Mouse (Mus musculus) spleen, adult 10 weeks (tissue): ENCODE measurements around the gene Jak3. TPM values are rescaled to one million over a fixed set of nuclear protein-coding genes. Genes with fewer than 3 reads are reported as not detected.

Source experiments
- polyA plus RNA-seq: library from polyadenylated mRNA; stranded (reverse); fragments of 350-450 nt; fragmentation: Illumina TruSeq; extraction: RNeasy Lipid Tissue Mini Kit (QIAGEN cat#74804); gene quantifications from one replicate; pipeline ENCODE4 v1.2.3, GENCODE M21; 2015; ENCODE audit warnings: low replicate concordance; ENCODE audit not compliant: insufficient read depth

Gene Jak3
- 13.5 TPM for polyA plus RNA-seq

DNA sequence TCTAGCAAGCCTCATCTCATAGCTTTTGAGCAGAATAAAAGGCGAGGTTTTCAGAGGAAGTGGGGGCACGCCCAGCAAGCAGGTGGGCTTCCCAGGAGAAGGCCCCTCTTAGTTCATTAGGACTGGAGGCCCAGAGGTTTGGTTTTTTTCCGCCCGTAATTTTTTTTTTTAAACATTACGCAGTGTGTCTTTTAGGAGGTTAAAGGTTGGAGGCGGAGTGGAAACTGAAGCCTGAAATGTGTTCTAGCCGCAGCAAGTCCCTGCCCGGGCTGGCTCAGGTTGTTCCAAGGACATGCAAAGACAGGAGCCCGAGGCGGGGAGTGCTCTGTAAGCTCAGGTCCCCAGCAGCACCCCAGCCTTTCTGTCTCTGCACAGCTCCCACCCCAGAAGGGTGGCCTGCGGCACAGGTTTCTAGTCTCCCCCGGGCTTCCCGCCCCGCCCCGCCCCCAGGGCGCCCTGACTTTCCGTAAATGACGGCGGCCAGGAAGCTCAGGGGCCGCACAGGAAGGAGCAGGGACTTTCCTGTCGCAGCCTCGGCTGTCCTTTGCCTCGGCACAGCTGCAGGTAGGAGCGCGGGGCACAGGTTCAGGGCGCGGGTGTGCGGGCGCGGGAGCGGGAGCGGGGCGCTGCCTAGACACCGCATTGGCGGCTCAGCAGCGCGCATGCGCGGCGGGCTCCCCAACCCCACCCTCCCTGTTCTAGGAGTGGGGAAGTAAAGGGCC is at the start of gene Jak3:
Jak3 (plus strand) TSS at position 277 of the 722 bp plus-strand sequence.

DNA sequence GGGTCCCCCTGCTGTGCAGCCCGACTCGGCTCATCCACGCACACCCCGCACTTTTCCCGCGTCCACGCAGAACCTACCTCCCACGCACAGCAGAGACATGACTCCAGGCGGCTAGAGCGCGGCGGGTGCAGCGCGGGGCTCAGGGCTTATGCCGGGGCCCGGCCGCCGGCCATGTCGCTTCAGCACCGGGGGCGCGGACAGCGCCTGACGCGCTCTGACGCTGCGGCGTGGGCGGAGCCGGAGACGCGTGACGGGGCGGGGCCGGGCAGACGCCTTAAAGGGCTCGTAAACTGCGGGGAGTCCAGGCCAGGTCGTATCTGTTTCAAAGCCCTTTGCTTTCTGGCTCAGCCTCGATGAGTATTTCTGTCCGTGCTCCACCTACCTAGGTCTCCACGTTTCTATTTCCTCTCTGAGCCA is 4.5 kb upstream of the Jak3 start, which contains the start of gene Unc13a:
Unc13a (minus strand) TSS at position 209 of the 417 bp plus-strand sequence.

DNA sequence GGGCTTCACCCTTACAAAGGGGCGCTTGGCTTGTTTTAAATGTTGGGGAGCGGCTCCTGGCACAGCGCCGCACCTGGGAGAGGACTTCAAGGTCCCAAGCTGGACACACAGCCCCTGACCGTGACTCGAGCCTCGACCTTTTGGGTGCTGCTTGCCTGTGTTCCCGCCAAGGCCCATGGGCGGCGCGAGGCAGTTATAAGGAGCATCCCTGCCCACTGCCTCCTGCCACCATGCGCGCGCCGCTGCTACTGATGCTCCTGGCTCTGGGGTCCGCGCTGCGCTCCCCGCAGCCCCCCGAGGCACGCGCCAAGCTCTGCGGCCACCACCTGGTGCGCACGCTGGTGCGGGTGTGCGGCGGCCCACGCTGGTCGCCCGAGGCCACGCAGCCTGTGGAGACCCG is 12.9 kb downstream of the Jak3 start, which contains the start of gene Insl3:
Insl3 (plus strand) TSS at position 187 of the 400 bp plus-strand sequence.

DNA sequence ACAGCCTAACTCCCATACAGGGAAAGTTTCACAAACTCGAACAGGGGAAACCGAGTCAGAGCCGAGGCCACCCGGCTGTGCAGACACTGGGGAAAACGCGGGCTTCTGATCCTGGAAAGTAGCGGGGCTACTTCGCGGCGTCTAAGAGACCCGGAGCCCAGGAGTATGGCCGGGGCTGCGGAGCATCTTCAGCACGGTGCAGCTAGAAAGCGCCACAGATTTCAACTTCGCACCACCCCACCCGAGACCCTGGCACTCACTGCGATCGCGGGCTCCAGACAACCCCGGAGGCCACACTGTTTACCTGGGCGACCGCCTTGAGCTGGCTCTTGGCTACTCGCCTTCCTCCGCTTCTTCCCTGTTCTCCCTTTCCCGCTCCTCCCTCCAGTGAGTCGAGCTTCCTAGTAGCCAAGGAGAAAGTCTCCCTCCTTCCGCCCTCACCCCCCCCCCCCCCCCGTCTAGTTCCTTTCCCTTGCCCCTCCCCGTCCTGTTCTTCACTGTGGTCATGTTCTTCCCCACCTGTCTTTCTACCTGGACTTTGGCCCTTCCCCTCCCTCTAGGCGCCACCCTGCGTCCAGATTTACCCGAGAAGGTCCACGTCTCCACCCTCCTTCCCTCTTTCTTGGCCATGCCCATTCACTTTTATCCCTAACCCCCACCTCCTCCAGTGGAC is 25.5 kb downstream of the Jak3 start, which contains the start of gene B3gnt3:
B3gnt3 (minus strand) TSS at position 376 of the 673 bp plus-strand sequence.

DNA sequence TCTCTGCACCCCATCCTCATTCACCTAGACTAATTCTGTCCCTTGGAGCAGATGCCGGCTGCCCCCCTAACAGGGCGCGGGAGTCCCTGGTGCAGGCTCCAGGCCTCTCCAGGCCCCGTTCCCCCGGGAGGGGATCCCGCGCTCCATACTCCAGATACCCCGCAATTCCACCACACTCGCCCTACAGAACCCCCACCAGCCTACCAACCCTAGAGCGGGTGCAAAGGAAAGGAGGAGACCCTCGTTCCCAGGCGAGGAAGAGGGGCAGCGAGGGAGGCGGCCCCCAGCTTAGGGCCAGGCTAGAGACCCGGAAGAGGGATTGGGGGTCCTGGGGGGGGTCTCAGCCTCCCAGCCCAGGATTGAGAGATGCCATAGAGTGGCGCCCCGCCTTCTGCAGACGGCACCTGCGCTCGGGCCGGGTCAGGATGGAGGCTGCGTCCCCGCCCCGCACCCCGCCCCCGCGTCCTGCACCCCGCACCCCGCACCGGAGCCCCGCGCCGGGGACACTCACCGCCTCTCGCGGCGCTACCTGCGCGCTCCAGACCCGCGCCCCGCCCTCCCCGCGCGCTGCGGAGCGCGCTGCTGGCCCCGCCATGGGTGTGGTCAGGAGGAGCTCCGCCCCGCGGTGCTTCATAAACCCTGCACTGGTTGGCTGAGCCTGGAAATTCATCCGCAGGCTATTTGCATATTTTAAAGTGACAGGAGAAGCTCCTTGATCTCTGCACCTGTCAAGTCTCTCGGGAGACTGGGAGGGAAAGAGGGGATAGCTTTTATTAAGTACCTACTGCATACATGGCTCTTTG is 49.2 kb downstream of the Jak3 start, which contains the start of gene Fcho1:
Fcho1 (minus strand) TSS at position 595 of the 803 bp plus-strand sequence.

Other genes with a start within 250 kb of the Jak3 start
- 5.3 TPM for gene Abhd8, start 212.6 kb upstream of the Jak3 start, polyA plus RNA-seq
- gene Mrpl34, start 211.3 kb upstream of the Jak3 start, polyA plus RNA-seq: 16.5 TPM
- gene Dda1, start 207.1 kb upstream of the Jak3 start, polyA plus RNA-seq: 19.1 TPM
- 5.8 TPM for gene Ano8, start 190.3 kb upstream of the Jak3 start, polyA plus RNA-seq
- gene Gtpbp3, start 188.2 kb upstream of the Jak3 start, polyA plus RNA-seq: 8.0 TPM
- 52.6 TPM for gene Plvap, start 164.5 kb upstream of the Jak3 start, polyA plus RNA-seq
- gene Ccdc194, start 150.6 kb upstream of the Jak3 start, polyA plus RNA-seq: 0.12 TPM
- 78.7 TPM for gene Bst2, start 138.8 kb upstream of the Jak3 start, polyA plus RNA-seq
- gene Mvb12a, start 133.4 kb upstream of the Jak3 start, polyA plus RNA-seq: 14.4 TPM
- gene Tmem221, start 117.4 kb upstream of the Jak3 start, polyA plus RNA-seq: 4.2 TPM
- gene Nxnl1, start 109.7 kb upstream of the Jak3 start, polyA plus RNA-seq: not detected
- 8.1 TPM for gene Slc27a1, start 107.4 kb upstream of the Jak3 start, polyA plus RNA-seq
- gene Pgls, start 84.1 kb upstream of the Jak3 start, polyA plus RNA-seq: 13.8 TPM
- gene Fam129c, start 78.6 kb upstream of the Jak3 start, polyA plus RNA-seq: 96.5 TPM
- gene Colgalt1, start 65.3 kb upstream of the Jak3 start, polyA plus RNA-seq: 124 TPM
- gene Unc13a, start 4.5 kb upstream of the Jak3 start, polyA plus RNA-seq: 0.22 TPM
- 7.9 TPM for gene Insl3, start 12.9 kb downstream of the Jak3 start, polyA plus RNA-seq
- 4.4 TPM for gene B3gnt3, start 25.5 kb downstream of the Jak3 start, polyA plus RNA-seq
- gene Fcho1, start 49.4 kb downstream of the Jak3 start, polyA plus RNA-seq: 65.2 TPM
- 18.8 TPM for gene Zfp709, start 205.7 kb downstream of the Jak3 start, polyA plus RNA-seq
- 13.7 TPM for gene Zfp882, start 232.3 kb downstream of the Jak3 start, polyA plus RNA-seq
- 46.6 TPM for gene Zfp617, start 232.3 kb downstream of the Jak3 start, polyA plus RNA-seq